Mouse (Mus musculus) frontal cortex, postnatal 14 days (tissue): ENCODE results near the gene Tprgl.

Experiments used
- DNase-seq, 2 experiments: peaks; one replicate each; pipeline ENCODE4 v3.0.0; 2022; ENCODE audit warnings: low spot score in 2 of 2

The Tprgl gene

DNA sequence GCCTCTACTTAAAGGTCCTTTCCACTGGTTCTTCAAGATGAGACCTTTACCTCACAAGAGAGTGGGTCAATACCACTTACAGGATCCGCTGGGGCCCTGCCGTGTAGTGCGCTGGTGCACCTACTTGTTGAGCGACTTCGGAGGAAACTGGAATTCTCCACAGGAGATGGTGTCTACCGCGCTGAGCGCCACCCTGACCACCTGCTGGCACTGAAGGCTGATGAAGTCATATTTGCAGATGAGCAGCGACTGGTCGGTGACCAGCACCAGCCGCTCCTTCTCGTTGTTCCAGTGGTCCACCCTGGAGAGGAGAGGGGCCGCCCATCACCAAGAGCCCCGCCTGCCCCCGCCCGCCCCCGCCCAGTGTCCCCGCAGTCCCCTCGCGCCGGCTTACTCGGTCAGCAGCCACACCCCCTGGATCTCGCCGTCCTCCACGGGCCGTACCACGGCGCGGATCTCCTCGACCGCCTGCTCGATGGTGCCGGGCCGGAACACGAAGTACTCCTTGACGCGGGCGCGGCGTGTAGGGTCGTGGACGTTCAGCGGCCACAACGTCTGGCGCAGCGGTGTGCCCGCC lies 417 bp downstream of the Tprgl start:
- DNase-seq, result peak in 1 of 2 experiments; percentile 26

DNA sequence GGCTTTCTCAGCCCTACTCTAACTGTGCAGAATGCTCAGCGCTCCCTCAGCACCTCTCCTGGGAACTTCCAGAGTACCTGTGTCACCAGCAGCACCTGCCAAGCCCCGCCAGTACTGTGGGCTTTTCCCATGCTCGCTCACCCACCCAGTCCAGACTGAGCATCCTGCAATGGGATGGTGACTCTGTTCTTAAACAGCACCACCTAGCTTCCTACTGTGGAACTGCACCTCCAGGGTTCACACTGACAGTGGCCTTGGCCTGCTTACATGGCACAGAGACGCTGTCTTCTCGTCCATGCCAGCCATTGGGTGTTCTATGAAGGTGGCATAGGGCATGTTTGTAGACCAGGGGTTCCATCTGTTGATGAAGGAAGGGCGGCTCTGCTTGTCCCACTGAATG lies 1.5 kb downstream of the Tprgl start:
- DNase-seq, result peak; percentile 72 to 83

DNA sequence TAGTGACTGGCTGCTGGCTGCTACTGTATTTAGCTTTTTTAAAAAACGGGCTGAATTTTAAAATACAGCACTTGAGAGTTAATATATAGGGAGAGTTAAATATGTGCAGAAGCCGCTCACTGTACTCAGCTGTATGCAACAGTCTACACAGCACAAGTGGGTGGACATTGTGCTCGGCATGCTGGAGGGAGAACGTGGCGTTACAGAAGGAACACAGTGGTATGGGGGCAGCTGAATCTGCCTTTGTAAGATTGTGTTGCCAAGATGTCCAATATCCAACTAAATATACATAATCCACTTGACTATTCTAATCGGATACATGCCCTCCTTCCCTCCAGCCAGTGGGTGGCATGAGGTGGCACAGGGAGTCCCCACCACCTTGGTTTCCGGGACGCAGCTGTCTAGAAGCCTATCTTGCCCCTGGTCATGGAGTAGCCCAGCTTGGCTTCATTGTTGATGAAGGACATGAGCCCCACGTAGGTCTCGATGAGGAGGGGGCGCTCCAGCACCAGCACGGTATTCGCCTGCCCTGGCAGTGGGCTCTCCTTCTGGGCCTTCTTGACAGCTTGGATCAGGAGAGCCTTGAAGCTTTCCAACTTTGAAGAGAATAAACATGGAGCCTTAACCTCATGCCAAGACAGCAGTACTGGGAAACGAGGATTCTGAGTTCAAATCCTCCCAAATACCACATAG lies 2.4 kb downstream of the Tprgl start:
- no peak for DNase-seq

DNA sequence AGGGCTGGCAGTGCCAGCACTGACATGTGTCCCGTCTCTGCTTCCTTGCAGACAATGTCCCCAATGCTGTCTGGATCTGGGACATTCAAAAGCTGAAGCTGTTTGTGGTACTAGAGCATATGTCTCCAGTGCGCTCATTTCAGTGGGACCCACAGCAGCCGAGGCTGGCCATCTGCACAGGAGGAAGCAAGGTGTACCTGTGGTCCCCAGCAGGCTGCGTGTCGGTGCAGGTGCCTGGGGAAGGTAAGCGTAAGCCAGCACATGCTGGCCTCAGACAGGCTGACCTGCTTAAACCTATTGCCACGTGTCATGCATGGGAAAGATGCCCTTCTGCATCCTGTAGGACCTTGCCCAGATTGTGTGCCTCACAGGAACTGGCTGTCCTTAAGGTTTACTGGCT lies 4.4 kb downstream of the Tprgl start:
- no peak for DNase-seq

DNA sequence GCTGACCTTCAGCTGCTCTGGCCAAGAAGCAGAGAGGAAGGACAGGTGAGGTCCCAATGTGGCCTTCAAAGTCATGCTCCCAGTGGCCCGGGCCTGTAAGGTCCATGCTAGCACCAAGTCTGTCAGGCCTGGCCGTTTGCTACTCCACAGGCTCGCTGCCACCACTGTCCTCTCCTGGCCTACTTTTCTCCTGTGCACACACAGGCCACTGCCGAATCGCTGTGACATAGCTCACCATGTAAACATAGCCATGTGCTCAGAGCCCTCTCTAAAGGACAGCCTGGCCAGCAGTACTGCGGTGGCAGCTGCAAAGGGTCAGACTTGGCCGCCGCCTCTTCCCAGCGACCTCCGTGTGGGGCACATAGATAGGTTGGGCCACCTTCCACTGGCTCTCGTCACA lies 6.4 kb downstream of the Tprgl start:
- no peak for DNase-seq

DNA sequence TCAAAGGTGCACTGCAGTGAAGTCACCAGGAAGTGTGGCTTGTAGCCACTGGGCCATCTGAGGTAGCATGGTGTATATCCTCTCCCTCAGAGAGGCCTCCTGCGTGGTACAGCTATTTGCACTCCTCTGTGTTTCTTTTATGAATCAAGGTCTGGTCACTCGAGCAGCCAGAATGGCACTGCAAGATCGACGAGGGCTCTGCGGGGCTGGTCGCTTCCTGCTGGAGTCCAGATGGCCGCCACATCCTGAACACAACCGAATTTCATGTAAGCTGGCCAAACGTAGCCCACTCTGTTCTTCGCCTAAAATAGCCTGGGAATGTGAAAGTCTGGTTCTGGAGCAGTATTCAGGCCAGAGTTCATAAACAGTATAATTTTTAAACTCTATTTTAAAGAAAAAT lies 14.1 kb downstream of the Tprgl start:
- DNase-seq, result no peak

DNA sequence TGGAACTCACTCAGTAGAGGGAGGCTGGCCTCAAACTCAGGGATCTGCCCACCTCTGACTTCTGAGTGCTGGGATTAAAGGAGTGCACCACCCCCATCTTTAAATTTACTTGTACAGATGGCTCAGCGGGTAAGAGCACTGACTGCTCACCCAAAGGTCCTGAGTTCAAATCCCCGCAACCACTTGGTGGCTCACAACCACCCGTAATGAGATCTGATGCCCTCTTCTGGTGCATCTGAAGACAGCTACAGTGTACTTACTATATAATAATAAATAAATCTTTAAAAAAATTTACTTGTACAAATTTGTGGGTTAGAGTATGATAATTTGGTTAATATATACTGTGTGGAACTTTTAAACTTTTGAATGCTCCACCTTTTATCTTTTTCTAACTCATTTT lies 15.8 kb downstream of the Tprgl start:
- DNase-seq, result no peak

DNA sequence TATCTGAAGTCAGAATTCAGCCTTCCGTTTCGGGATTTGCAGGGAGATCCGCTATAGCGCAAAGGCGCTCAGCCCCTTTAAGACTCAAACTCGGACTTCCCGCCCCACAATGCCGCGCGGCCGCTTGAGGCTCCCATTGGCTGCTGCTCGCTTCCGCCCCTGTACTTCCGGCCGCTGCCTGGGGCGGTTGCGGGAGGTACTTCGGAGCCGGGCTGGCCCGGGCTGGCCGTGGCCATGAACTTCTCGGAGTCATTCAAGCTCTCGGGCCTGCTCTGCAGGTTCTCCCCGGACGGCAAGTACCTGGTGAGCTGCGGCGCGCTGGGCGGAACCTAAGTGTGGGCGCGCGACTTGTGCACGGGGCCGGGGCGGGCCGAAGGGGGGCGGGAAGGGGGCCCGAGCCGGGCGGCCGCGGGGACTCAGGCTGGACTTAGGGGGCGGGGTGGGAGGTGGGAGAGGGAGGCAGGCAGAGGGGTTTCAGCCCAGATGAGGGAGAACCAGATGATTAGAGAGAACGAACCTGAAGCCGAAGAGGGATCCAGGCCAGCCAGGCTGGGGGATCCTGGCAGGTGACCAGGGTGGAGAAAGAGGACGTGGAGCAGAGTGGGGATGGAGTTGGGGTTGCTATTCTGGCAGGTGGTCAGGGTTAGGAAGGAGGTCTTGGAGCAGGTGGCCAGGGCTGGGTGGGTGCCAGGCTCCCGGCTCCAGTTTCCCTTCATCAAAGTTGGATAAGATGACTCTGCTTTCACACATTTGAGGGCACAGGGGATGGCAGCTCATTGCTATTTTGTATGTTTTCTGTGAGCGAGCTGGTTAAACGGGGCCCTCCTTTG lies 18.0 kb downstream of the Tprgl start, which contains the start of gene Wrap73:
Gene Wrap73 (plus strand): TSS at position 162 of the 830 bp plus-strand sequence.
- DNase-seq, result peak; percentile 70 to 84

DNA sequence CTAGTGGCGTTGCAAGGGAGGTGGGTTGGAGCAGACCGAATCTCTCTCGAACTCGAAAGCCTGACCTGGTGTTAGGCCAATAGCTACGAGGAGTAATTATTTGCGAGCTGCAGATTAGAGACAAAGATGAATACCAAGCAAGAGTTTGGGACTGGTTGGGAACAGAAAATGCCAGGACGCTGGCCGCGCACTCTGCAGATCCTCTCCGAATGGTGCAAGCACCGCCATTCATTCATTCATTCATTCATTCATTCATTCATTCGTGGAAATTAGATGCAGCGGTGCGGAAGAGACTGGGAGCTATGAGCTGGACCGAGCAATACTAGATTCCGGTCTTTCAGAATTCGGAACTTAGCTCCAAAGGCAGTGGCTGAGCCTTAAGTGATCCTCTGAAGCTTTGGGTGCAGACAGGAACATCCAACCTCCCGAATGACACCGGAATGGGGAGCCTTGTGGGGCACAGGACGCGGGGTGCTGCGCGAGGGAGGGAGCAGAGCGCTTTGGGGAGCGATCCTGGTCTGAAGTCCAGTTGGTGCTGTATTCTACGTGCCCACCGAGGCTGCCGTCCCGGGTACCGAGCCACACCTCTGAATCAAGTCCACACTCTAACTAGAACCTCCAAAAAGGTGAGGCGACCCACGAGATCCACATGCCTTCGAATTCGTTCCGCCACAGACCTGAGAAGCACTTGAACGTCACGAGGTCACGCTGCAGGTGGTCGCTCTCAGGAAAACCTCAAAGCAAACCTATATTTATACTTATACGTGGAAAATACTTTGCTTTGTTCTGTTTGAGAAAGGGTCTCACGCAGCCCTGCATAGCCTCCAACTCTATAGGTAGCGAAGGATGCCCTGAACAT lies 19.2 kb downstream of the Tprgl start:
- DNase-seq, result no peak

DNA sequence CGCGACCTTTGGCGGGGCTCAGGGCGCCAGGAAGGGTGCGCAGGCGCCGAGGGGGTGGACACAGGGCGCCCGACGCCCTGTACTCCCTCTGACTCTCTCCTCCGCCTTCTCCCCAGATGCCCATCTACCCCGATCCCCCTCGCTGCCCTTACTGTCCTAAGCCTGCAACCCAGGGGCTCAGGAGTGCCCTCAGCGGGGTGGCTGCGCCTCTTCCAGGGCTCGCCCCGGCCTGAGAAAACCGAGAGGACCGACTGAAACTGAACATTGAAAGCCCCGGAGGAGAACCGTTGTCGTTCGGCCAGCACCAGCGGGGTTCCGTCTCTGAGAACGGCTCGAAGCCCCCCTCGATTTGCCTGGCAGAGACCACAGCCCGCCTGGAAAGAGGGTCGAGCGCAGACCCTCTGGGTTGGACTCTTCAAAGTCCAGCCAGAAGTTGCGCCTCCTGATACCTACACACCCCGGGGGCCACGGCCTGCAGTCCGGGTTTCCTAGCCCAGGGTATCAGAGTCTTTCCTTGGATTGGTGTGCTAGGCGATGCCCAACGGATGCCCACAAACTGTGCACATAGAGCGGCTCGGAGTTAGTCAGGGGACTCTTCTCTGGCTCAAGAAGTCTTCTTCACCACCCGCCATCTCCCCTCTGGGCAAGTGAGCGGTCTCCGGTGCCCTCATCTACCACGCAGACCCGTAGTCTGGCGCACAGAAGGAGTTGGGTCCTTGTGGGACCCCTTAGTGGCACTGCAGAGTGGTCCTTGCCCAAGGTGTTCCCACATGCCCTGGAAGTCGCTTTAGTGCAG lies 20.1 kb downstream of the Tprgl start:
- DNase-seq, result no peak

DNA sequence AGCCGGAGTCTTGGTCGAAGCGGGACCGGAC lies 20.5 kb downstream of the Tprgl start, which contains the start of gene Trp73:
Gene Trp73 (minus strand): TSS at position 27 of the 31 bp plus-strand sequence.
- no peak for DNase-seq

DNA sequence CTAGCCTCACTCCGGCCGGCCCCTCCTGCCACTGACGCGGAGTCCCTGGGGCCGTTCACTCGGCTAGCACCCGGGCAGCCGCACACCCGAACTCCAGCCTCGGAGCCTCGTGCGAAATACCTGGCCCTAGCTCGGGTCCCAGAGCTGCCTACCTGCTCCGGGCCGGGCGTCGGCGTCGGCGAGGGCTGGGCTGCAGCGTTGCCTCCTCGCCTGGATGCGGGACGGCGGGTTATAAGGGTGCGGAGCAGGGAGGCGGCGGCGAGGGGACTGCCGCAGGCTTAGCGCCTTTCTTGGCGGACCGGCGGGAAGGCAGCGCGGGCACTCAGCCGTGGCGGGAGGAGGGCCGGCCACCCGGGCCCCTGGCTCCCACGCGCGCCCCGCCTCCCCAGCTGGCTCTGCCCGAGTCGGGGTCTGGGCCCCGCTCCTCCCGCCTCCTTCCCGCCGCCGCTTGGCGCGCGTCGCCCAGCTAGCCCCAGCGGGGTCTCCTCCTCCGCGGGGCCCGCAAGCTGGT lies 20.7 kb downstream of the Tprgl start:
- DNase-seq, result no peak

DNA sequence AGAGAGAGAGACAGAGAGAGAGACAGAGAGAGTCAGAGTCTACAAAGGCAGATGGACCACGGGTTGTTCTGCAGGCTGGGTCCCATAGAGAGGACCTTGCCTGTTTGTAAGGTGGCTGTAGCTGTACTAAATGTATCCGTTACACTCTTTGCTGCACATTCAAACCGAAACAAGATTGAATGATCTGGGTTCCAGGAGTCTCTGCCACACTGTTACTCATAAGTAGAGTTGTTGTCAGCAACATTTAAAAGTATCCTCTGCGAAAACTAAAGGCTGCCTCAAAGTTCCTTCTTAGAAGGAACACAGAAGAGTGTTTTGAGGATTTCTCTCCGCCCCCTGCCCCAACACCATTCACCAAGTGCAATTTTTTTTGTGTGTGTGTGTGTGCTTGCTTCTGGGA lies 23.3 kb downstream of the Tprgl start:
- DNase-seq, result no peak

DNA sequence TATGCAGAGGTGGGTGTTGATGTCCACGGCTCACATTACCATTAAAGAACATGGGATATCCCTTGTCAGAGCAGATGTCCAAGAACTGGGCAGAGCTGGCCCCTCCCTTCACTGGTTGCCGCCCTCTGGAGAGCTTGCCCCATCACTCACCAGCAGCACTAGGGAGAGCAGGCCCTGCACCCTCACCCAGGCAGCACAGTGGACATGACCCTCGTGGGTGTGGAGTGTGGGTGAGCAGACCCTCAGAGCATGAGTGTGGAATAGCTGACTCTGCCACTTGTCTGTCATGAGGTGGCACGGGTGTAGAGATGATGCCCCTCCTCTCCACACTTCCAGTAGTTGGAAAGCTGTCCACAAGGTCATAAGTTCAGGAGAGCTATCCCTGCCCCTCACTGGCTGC lies 25.7 kb downstream of the Tprgl start:
- DNase-seq, result no peak

DNA sequence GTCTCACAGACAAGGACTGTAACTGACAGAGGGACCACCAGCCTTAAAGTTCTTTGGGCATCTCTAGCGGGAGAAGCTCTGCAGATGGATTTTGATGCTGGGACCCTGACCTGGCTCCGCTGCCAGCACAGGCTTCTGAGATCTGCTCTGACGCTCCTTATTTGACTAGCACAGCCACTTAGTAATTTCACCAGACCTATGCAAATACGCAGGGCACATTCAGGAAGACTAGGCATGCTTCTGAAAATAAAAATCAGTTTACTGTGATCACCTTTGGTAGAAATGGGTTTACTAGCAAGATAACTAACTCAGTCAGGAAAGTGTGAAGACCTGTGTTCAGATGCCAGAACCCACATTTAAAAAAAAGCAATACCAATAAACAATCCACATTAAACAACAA lies 28.6 kb downstream of the Tprgl start:
- DNase-seq, result no peak

DNA sequence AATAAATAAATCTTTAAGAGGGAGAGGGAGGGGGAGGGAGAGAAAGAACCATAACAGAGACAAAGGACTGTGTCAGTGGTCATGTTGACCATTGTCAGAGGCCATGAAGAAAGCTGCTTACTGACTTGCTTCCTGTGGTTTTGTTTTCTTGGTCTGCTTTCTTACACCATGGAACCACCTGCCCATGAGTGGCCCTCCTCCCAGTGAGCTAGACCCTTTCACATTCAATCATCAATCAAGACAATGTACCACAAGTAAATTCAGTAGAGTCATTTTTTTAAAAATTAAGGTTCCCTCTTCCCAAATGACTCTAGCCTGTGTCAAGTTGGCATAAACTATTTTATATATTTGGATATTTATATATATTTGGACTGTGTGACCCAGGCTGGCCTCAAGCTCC lies 30.5 kb downstream of the Tprgl start:
- no peak for DNase-seq

DNA sequence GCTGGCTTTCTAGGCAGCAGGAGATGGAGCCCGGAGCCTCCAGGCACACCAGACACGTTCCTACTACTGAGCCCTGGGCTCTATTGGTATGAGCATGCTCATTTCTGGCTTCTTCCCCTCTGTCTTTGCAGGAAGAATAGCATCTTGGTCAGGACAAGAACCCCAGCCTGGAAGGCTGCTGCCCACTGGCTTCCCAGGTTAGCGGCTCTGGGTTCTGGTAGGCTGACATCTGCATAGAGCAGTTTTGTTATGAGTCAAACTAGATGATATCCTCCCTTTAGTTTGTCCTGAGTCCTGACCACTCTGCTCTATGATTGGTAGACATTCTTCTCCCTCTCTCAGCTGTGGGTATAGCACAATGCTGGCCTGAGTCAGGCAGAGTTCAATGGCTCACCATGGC lies 33.2 kb downstream of the Tprgl start:
- DNase-seq, result no peak

DNA sequence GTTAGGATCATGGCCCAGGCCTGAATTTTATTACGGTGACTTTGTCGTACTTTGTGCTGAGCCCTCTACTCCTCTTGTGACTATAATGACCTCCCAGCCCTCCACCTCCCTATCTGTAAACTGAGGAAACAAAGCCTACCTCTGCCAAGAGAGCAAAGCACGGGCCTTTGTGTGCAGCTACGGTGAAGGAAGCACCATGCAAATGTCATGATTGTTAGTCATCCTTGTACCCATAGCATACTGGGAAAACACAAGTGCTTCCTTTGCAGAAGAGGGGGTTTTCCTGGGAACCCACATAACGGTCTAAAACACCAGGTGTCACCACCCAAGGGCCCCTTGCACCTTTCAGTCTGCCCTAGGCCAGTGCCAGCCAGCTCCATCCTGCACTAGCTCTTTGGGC lies 35.3 kb downstream of the Tprgl start:
- DNase-seq, result no peak

DNA sequence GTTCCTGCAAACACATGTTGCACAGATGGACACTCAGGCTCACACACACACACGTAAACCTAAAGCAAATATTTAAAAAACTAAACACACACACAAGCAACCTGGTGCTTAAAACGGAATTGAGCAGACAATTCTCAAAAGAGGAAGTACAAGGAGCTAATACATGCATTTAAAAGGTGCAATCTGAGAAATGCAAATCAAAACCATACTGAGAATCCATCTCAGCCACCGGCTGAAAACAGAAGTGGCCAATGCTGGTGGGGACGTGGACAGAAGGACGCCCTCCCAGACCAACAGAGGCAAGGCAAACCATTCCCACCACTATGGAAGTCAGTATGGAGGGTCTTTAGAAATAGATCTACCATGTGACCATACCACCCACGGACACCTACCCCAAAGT lies 36.9 kb downstream of the Tprgl start:
- no peak for DNase-seq

DNA sequence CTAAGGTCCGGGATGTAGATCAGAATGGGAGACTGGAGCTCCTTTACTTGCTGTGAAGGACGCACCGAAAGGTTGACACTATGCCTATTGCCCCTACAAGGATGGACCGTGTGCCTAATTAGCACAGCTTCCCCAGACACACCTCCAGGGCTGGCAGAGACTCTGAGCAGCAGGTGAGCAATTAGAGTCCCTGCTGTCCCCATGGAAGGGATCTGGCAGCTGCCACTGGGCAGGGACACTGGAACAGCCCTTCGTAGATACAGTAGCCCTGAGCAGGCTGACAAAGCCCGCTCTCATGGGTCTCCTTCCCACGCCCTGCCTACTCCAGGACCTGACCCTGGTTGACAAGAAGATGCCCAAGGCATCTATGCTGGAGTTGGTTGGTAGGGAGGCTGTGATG lies 38.1 kb downstream of the Tprgl start:
- DNase-seq, result no peak

DNA sequence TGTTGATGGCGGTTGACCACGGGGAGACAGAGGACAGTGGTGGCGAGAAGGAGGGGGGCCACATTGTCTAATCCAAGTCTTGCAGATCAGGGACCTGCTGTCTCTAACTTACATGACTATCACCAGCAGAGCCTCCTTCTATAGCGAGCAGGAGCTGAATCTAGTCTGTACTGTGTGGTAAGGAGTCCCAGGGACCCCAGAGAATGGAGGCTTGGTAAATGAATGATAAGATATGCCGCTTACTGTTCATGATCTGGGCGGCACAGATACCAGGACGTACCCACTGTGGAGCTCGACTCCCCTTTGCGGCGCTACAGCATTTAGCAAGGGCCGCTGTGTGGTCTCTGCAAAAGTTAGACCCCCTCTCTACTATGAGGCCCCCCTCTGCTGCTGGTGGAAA lies 38.7 kb downstream of the Tprgl start:
- DNase-seq, result no peak

DNA sequence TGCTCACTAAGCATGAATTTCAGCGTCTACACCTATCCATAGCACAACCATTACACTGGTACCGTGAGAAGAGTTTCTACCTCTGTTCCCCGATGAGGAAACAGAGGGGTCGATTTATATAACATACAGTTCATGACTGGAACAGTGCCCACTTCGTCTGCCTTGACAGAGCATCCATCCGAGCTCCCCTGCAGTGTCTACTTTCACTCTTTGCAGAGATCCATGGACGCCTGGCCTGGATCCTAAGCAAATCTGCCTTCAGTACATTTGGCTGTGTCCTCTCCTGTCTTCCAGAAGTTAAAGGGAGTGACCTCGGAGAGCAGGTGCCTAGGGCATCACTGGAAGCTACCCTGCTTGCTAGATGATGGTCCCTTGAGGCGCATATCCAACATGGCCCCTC lies 41.3 kb downstream of the Tprgl start:
- no peak for DNase-seq
